Mouse (Mus musculus) adrenal gland, adult (tissue): ENCODE data around the gene Lce1m.
"Not testable (repeated sequence)": the region's sequence is repeated elsewhere in the genome, so short reads cannot be mapped to it uniquely, and the experiment has no call there.

ENCODE experiments used
- DNase-seq, 2 experiments: peaks; one replicate each; pipeline ENCODE4 v3.0.0; 2022 to 2023; ENCODE audit warnings: low spot score in 1 of 2; ENCODE audit not compliant: inconsistent age in 2 of 2

Gene Lce1m

GRCm38 (mm10) chr3:93018960-93019359 is at the start of gene Lce1m:
TSS of gene Lce1m (minus strand) at chr3:93019060.
- no peak for DNase-seq

- not testable (repeated sequence) for DNase-seq
Observed at GRCm38 (mm10) chr3:93068523-93068922, 49.7 kb upstream of the Lce1m start, which contains the start of gene Gm4858. TSS of gene Gm4858 (plus strand) at chr3:93068823.

- DNase-seq: peak in 1 of 2 experiments; percentile 28
Observed at GRCm38 (mm10) chr3:93052826-93053474, 34.1 kb upstream of the Lce1m start.

- DNase-seq: no peak
Observed at GRCm38 (mm10) chr3:93050182-93050581, 31.3 kb upstream of the Lce1m start.

- DNase-seq: peak in 1 of 2 experiments; percentile 49
Observed at GRCm38 (mm10) chr3:93031450-93031849, 12.6 kb upstream of the Lce1m start.

GRCm38 (mm10) chr3:93025486-93025885 is 6.6 kb upstream of the Lce1m start:
- DNase-seq: peak in 1 of 2 experiments; percentile 37

GRCm38 (mm10) chr3:93023411-93024184 is 4.7 kb upstream of the Lce1m start:
- no peak for DNase-seq

GRCm38 (mm10) chr3:93021171-93021570 is 2.3 kb upstream of the Lce1m start:
- DNase-seq: no peak

GRCm38 (mm10) chr3:93015460-93016104 is 3.3 kb downstream of the Lce1m start, which contains the start of gene Crct1:
TSS of gene Crct1 (minus strand) at chr3:93015687.
- DNase-seq: no peak

GRCm38 (mm10) chr3:93014871-93015270 is 4.0 kb downstream of the Lce1m start:
- no peak for DNase-seq

- peak; percentile 11 to 38 for DNase-seq
Observed at GRCm38 (mm10) chr3:93014378-93014801, 4.5 kb downstream of the Lce1m start.

- no peak for DNase-seq
Observed at GRCm38 (mm10) chr3:93002843-93003242, 16.0 kb downstream of the Lce1m start.

GRCm38 (mm10) chr3:93000621-93001020 is 18.2 kb downstream of the Lce1m start:
- DNase-seq: no peak

- peak; percentile 52 to 81 for DNase-seq
Observed at GRCm38 (mm10) chr3:92998691-92999090, 20.2 kb downstream of the Lce1m start.

- no peak for DNase-seq
Observed at GRCm38 (mm10) chr3:92991926-92992325, 26.9 kb downstream of the Lce1m start, which contains the start of gene Lce3f. TSS of gene Lce3f (plus strand) at chr3:92992226.

- no peak for DNase-seq
Observed at GRCm38 (mm10) chr3:92978484-92978883, 40.4 kb downstream of the Lce1m start.
